Mouse (Mus musculus) embryo, embryonic 11.5 days (tissue): ENCODE measurements around the gene Smim4.

Source experiments
- DNase-seq: peaks from one replicate; pipeline ENCODE4 v3.0.0-alpha.2; 2012; ENCODE audit warnings: low read depth, low spot score

The Smim4 gene

DNA sequence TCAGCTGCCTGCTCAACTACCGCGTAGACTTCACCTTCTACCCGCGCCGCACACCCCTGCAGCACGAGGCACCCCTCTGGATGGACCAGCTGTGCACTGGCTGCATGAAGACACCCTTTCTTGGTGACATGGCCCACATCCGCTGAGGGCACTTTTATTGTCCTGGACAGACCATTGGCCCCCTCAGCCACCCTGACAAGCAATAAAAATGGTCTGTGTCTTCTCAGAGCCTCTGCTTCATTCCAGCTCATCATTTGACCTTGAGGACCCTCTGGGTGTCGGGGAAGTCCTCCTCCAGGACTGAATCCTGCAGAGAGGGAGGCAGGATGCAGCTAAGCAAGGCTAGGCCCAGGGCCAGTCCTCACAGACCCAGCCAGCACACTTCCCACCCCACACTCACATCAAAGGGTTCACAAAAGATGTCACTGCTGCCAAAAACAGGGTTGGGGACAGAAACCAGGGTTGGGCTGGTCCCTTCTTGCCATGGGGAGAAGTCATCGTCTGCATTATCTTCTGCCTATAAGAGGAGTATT lies 10.2 kb upstream of the Smim4 start:
- no peak for DNase-seq

- DNase-seq: no peak
These were observed 9.6 kb upstream of the Smim4 start for GRCm38 (mm10) chr14:31138219-31138896.

- DNase-seq: no peak
These were observed 9.0 kb upstream of the Smim4 start for GRCm38 (mm10) chr14:31137791-31138190.

DNA sequence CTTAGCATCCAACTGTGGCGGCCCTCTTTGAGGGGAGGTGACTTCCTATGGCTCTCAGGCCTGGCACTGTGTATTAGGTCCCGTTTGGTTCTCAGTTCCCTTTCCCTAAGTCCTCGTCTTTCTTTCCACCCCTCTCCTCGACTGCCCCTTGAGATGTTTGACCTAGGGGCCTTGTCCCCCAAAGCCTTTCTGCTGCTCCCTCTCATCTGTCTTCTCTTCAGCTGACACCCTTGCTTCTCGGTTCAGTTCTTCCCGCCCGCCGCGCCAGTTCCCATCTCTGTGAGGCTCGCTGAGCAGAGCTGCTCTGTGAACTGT lies 8.5 kb upstream of the Smim4 start:
- no peak for DNase-seq

- DNase-seq: no peak
These were observed 7.9 kb upstream of the Smim4 start for GRCm38 (mm10) chr14:31136411-31137280.

DNA sequence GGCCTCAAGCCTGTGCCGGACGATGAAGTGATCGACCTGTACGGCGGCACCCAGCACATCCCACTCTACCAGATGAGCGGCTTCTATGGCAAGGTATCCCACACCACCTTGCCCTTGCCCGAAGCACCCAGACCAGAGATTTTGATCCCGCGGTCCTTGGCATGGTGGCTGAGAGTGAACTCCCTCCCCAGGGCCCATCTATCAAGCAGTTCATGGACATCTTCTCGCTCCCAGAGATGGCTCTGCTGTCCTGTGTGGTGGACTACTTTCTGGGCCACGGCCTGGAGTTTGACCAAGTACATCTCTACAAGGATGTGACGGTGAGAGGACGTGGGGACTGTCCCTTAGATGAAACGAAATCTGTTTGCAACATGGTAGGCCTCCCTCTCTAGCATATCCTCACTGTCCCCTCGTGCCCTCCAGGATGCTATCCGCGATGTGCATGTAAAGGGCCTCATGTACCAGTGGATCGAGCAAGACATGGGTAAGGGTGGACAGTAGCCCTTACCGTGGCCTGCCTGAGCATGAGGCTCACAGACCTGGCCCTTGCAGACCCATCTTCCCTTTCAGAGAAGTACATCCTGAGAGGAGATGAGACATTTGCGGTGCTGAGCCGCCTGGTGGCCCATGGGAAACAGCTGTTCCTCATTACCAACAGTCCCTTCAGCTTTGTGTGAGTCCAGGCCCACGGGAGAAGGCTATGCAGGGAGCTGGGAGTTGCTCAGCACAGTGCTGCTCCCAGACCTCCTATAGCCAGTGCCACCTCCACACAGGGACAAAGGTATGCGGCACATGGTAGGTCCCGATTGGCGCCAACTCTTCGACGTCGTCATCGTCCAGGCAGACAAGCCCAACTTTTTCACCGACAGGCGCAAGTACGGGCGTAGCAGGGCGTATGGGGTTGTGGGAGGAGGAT lies 7.0 kb upstream of the Smim4 start:
- DNase-seq: no peak

- DNase-seq: no peak
These were observed 5.6 kb upstream of the Smim4 start for GRCm38 (mm10) chr14:31134015-31135000.

- no peak for DNase-seq
These were observed 4.4 kb upstream of the Smim4 start for GRCm38 (mm10) chr14:31133023-31133665.

GRCm38 (mm10) chr14:31132491-31132975 lies 3.8 kb upstream of the Smim4 start:
- DNase-seq: no peak

DNA sequence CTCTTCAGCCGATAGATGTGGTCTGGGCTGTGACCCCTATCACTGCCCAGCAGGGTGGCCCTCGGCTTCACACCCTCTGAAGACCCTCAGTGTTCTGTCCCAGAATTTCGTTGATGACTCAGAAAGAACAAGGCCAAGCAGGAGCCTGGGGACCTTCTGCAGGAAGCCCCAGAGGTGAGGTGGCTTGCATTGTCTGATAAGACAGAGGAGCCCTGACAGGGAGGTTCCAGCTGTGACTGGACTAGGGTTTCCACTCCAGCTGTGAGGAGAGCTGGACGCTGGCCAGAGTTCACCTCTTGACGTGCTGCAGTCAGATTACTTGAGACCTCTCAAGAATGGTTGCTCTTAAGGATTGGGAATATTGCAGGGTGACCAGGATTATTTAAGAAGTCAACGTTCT lies 3.3 kb upstream of the Smim4 start:
- no peak for DNase-seq

- DNase-seq: no peak
These were observed 2.6 kb upstream of the Smim4 start for GRCm38 (mm10) chr14:31131272-31131821.

DNA sequence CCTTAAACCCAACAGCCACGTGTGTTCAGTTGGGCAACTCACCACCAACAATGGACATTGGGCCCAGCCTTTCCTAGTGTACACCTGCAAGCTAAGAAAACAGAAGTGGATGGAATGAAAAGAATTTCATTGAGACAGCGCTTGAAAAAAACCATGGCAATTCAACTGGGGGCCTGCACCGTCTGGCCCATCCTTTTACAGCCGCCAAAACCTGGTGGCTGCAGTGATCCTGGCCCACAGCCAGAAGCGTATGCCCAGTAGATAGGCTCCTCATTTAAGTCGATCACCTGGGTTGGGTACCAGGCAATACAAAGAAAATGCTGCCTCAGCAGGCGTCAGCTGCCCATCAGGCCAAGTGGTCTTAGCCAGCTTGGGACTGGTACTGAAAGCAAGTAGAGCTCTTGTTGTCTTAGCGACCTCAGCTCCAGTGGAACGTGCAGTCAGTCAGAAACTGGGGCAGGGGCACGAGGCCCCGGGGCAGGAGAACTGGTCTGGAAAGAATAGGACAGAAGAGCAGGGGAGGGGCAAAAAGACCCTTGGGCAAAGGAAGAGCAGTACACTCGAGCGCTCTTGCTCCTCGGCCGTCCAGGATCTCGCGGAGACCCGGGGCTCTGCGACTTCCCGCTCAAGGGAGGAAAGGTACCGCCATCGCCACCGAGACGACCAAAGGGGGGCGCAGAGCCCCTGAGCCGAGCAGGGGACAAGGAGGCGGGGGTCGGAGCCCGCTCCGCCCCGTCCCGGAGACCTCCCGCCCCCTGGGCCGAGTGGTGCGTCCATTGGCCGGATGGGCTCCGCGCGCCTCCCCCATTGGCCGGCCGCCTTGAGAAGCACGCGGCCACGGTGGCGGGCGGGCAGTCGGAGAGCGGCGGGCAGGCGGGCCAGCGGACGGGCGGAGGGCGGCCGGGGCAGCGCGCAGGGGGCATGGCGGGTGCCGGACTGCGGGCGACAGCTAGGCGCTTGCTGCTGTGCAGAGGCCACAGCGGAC lies 1.8 kb upstream of the Smim4 start, which contains the start of gene Nt5dc2:
TSS of gene Nt5dc2 (plus strand) at position 818 of the 985 bp plus-strand sequence.
- DNase-seq: peak; percentile 89

DNA sequence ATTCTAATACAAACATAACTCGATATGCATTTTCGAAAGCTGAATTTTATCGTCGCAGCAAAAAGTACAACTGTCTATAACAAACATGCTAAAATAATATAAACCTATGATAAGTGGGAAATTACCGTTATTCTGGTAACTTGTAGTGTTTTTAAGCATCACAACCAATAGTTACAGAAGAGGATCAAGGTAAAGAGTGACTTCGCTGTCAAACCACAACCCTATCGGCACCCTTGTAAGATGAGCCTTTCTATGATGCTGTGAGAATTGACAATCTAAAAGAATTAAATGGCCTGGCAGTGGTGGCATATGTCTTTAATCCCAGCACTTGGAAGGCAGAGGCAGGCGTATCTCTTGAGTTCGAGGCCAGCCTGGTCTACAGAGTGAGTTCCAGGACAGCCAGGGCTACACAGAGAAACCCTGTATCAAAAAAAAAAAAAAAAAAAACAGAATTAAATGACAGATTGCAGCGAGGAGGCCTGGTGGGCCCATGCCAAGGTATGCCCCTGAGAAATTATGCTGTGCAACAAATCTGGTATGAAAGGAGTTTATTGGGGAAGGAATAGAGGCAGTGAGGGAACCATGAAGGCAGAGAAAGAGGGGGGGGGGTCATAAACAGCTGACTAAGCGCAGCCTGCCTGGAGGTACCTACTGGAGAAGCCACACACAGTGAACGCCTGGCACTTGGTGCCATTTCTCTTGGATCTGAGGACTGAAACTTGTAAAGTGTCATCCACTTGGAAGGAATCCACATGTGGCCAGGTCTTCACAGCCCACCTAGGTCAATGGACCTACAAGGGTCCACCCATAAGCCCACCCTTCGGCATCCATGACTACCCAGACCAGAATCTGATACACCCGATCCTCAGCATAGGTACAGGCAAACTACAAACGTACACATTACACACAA lies 825 bp upstream of the Smim4 start:
- no peak for DNase-seq

GRCm38 (mm10) chr14:31128101-31128825 lies 493 bp downstream of the Smim4 start:
- DNase-seq: no peak

DNA sequence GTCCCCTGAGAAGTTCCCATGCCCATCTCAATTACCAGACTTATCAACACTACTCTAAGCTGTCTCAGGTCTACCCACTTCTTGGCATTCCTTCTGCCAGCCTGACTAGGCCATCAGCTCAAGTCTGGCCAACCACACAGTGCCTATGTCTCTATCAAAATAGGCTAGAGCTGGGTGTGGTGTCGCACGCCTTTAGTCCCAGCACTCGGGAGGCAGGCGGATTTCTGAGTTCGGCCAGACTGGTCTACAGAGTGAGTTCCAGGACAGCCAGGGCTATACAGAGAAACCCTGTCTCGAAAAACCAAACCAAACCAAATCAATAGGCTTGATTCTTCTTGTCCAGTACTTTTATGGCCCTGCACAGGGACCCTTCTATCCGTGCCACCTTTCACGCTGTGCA lies 1.9 kb downstream of the Smim4 start:
- DNase-seq: no peak
